In the genomic region with DNA sequence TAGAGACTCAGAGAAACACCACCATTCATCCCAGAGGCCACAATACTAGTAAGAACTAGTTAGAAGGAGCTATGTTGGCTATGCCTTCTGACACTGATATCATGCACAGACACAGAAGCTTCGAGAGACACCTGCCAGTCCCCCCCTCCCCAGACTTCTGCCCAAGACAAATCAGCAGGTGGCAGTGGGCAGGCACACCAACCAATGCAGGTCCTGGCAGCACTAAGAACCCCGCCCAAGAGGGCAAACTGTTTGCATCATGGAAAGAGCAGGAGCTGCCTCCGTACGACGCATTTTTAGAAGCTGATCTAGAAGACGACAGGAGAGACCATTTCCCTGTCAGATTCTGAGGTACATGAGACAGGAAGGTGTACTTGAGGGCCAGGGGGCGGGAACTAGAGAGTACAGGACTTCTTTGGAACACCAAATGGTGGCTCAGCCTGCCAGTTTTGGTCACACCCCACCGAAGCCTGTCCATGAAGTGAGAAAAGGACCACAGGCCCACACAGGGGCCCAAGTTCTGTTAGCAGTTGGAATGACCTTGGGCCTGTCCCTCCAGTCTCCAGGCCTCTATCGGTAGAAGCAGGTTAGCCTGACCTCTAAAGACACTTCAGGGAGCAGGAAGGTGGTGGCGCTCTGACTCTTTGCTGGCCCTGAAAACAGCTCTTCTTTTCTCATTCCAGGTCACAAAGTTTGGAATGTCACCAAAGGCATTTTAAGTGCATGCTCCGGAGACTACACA, we compare ENCODE assay signal across 13 mouse cellular contexts. TPM values are rescaled to one million over a fixed set of nuclear protein-coding genes. Genes with fewer than 3 reads are reported as not detected.
DNase-seq lines count a peak whose midpoint lies in the region; ATAC-seq and TF ChIP-seq lines count a peak whose summit lies in the region.
"Had no signal": no experiment of that assay in that cellular context is flagged by ENCODE, and none has a peak within 500 bp of the region (broad histone marks: within the 10 kb centered on the region; RNA-seq: fewer than 3 reads in every experiment).

No protein-coding gene starts in this region.

- TF ChIP-seq CTCF in lung, adult 2 months (IDR thresholded peaks at IDR 0.05; ENCODE audit: insufficient read depth, low read length), result no peak

- ATAC-seq in lung, embryonic 15.5 days (ENCODE audit: borderline replicate concordance, extremely low read depth, low FRiP score, low TSS enrichment), result no peak
- no peak for ATAC-seq in heart, embryonic 15.5 days (replicated peaks; ENCODE audit: insufficient number of reproducible peaks, insufficient read depth, low FRiP score, low read depth)
- ATAC-seq in limb, embryonic 13.5 days (ENCODE audit: low FRiP score, low read depth), result no peak

- H3K4me3 ChIP-seq in lung, embryonic 15.5 days, result no peak overlapping the region
- no peak overlapping the region for H3K4me3 ChIP-seq in lung, adult 2 months (replicated peaks; ENCODE audit: extremely low read depth, low read depth, low read length)
- H3K4me3 ChIP-seq in heart, embryonic 15.5 days, result peak overlapping the region; percentile 13
- H3K4me3 ChIP-seq in limb, embryonic 13.5 days, result no peak overlapping the region

- H3K9ac ChIP-seq in lung, embryonic 15.5 days, result no peak overlapping the region
- H3K9ac ChIP-seq in heart, embryonic 15.5 days, result peak overlapping the region; percentile 91; the same call in 1 of the 2 replicates
- H3K9ac ChIP-seq in limb, embryonic 13.5 days, result no peak overlapping the region

- TF ChIP-seq POLR2A in lung, adult 2 months (IDR thresholded peaks at IDR 0.05; ENCODE audit: borderline replicate concordance, extremely low read depth, low read depth, low read length), result no peak

- peaks cover 45% of the 10 kb centered on the region for H3K36me3 ChIP-seq in lung, embryonic 15.5 days
- peaks cover 45% of the 10 kb centered on the region for H3K36me3 ChIP-seq in heart, embryonic 15.5 days
- H3K36me3 ChIP-seq in limb, embryonic 13.5 days, result peaks cover 56% of the 10 kb centered on the region

- H3K4me1 ChIP-seq in lung, embryonic 15.5 days, result peaks cover 44% of the 10 kb centered on the region
- peaks cover 6% of the 10 kb centered on the region; the same call in 1 of the 2 replicates for H3K4me1 ChIP-seq in lung, adult 2 months (ENCODE audit: control insufficient read depth, insufficient read depth, low read length)
- peaks cover 63% of the 10 kb centered on the region for H3K4me1 ChIP-seq in heart, embryonic 15.5 days (replicated peaks)
- H3K4me1 ChIP-seq in limb, embryonic 13.5 days, result peaks cover 41% of the 10 kb centered on the region

- no peaks in the 10 kb centered on the region for H3K9me3 ChIP-seq in lung, embryonic 15.5 days
- no peaks in the 10 kb centered on the region for H3K9me3 ChIP-seq in heart, embryonic 15.5 days (replicated peaks)
- no peaks in the 10 kb centered on the region for H3K9me3 ChIP-seq in limb, embryonic 13.5 days
- H3K9me3 ChIP-seq: G1E had no signal

- H3K4me2 ChIP-seq in lung, embryonic 15.5 days, result peak overlapping the region; percentile 91
- H3K4me2 ChIP-seq in heart, embryonic 15.5 days, result peak overlapping the region; percentile 90
- H3K4me2 ChIP-seq in limb, embryonic 13.5 days (replicated peaks), result 0 out of 2 replicates have a peak overlapping the region, but pooled peaks have one; percentile 92

- no peaks in the 10 kb centered on the region for H3K27me3 ChIP-seq in lung, embryonic 15.5 days
- H3K27me3 ChIP-seq in heart, embryonic 15.5 days, result no peaks in the 10 kb centered on the region
- no peaks in the 10 kb centered on the region for H3K27me3 ChIP-seq in limb, embryonic 13.5 days

- peak; percentile 42 for DNase-seq in adrenal gland, postnatal 10 days
- no peak for DNase-seq in adrenal gland, postnatal 4 days (ENCODE audit: low spot score in 2 of 2)
- DNase-seq in lung, adult 2 months, result no peak
- DNase-seq in urinary bladder, adult 18-20 months (ENCODE audit: low spot score in 2 of 2), result no peak
- DNase-seq in cerebellum, postnatal 10 days, result no peak
- DNase-seq: adrenal gland, postnatal 14 days; cerebellum, adult 8-10 months; spleen, adult 18-20 months had no signal

- 61% methylated on average over 11 of the region's 11 CpGs for WGBS in lung, embryonic 15.5 days
- WGBS in lung, adult 2 months, result 51% methylated on average over 11 of the region's 11 CpGs
- 56% methylated on average over 11 of the region's 11 CpGs for WGBS in heart, embryonic 15.5 days
- 78% methylated on average over 11 of the region's 11 CpGs for WGBS in limb, embryonic 13.5 days

- H3K27ac ChIP-seq in lung, embryonic 15.5 days, result no peak overlapping the region
- H3K27ac ChIP-seq in heart, embryonic 15.5 days, result peak overlapping the region; percentile 97
- no peak overlapping the region for H3K27ac ChIP-seq in limb, embryonic 13.5 days
- H3K27ac ChIP-seq: macrophage had no signal

RNA-seq across cellular contexts. Expression of a gene that starts 6.1 kb away (rescaled TPM):
- total RNA-seq in adrenal gland, postnatal 10 days (2021), result 100 to 1,000 TPM; 305 to 366 TPM
- total RNA-seq in adrenal gland, postnatal 4 days (2021), result 100 to 1,000 TPM; 242 to 257 TPM
- polyA plus RNA-seq in lung, embryonic 15.5 days (2015; fragmentation: Nextera tagmentation; extraction: Ambion mirVana), result 5.1 and 6.2 TPM in 2 replicates
- 1,228 and 1,453 TPM in 2 replicates for polyA plus RNA-seq in lung, adult 2 months (2012; rRNA removed)
- 6.0 and 7.4 TPM in 2 replicates for polyA plus RNA-seq in heart, embryonic 15.5 days (2015; fragmentation: Nextera tagmentation; extraction: Ambion mirVana)
- 4.3 and 4.6 TPM in 2 replicates for polyA plus RNA-seq in limb, embryonic 13.5 days (2015; fragmentation: Nextera tagmentation; extraction: Ambion mirVana)

Comparison
In these comparisons a context has a peak if more than half of its experiments do, and no peak if none do; other contexts are left out.
1. RNA of a gene that starts 6.1 kb away (polyA plus RNA-seq): 1,228 to 1,453 TPM in lung, adult 2 months; 6.0 to 7.4 TPM in heart, embryonic 15.5 days, 5.1 to 6.2 TPM in lung, embryonic 15.5 days and 4.3 to 4.6 TPM in limb, embryonic 13.5 days; every median in the first group is over 100 times any median in the second.
2. Peak in every context shown above with its lines, with median percentiles within 50 percentile points of each other: H3K4me2 ChIP-seq.